Mouse (Mus musculus): Measurements from ENCODE around the gene Slc9a6.

DNA sequence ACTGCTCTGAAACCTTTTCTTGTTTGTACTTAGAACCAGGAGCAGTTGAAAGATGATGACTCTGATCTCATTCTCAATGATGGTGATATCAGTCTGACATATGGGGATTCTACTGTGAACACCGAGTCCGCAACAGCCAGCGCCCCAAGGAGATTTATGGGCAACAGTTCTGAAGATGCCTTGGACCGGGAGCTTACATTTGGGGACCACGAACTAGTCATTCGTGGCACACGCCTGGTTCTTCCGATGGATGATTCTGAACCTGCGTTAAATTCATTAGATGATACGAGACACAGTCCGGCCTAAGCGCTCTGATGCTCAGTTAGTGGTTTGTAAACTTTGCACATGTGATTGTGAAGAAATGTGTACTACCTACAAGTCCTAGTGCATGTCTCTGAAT lies 51.6 kb downstream of the Slc9a6 start:
- TF ChIP-seq CTCF (IDR thresholded peaks at IDR 0.05; ENCODE audit: low read depth, low read length) = no peak
- TF ChIP-seq GATA1 (IDR thresholded peaks at IDR 0.05; ENCODE audit: borderline replicate concordance, low read length) = no peak
- no peak for TF ChIP-seq TAL1 (conservative IDR thresholded peaks at IDR 0.05; ENCODE audit: low read depth, low read length)
- TF ChIP-seq POLR2AphosphoS5 (IDR thresholded peaks at IDR 0.05; ENCODE audit: insufficient replicate concordance, low read depth, low read length) = no peak
